Mouse (Mus musculus) forelimb bud, embryonic 11.5 days (tissue): Measurements from ENCODE around the gene Zfp212.

Source experiments
- DNase-seq: peaks from one replicate; pipeline ENCODE4 v3.0.0-alpha.2; 2012; ENCODE audit warnings: low read depth, low spot score

Gene Zfp212

GRCm38 (mm10) chr6:47920447-47921340 lies at the start of gene Zfp212:
Gene Zfp212, plus strand, starts transcription at chr6:47920476.
- peak; percentile 81 for DNase-seq

GRCm38 (mm10) chr6:47872266-47872665 lies 48.0 kb upstream of the Zfp212 start:
- DNase-seq = no peak

GRCm38 (mm10) chr6:47877058-47877457 lies 43.2 kb upstream of the Zfp212 start, which contains the start of gene Zfp282:
Gene Zfp282, plus strand, starts transcription at chr6:47877204.
- no peak for DNase-seq

DNA sequence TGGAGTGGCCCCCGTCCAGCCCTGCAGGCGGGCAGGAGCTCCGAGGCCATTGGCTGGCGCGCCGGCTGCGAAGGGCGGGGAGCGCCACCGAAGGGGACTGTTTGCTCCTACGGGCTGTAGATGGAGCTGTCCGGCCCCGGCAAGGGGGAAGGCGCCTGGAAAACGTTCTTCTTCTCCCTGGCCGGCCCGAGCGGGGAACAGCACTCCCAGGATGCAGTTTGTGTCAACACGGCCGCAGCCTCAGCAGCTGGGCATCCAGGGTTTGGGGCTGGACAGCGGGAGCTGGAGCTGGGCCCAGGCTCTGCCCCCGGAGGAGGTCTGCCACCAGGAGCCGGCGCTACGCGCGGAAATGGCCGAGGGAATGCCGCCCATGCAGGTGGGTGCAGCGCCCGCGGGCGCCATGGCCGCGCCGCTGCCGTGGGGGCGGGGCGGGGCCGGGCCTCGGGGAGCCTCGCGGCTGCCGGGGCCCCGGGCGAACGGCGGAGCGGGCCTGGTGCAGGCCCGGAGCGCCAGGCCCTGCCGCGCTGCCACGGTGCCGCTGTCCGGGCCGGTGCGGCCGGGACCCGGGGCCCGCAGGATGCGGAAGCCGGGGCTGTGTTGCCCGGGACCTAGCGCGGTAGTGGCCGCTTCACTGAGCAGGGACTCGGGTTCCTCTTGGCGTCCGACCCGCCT lies 42.7 kb upstream of the Zfp212 start:
- peak; percentile 87 for DNase-seq

GRCm38 (mm10) chr6:47878133-47878514 lies 42.2 kb upstream of the Zfp212 start:
- no peak for DNase-seq

GRCm38 (mm10) chr6:47878593-47878992 lies 41.7 kb upstream of the Zfp212 start:
- no peak for DNase-seq

DNA sequence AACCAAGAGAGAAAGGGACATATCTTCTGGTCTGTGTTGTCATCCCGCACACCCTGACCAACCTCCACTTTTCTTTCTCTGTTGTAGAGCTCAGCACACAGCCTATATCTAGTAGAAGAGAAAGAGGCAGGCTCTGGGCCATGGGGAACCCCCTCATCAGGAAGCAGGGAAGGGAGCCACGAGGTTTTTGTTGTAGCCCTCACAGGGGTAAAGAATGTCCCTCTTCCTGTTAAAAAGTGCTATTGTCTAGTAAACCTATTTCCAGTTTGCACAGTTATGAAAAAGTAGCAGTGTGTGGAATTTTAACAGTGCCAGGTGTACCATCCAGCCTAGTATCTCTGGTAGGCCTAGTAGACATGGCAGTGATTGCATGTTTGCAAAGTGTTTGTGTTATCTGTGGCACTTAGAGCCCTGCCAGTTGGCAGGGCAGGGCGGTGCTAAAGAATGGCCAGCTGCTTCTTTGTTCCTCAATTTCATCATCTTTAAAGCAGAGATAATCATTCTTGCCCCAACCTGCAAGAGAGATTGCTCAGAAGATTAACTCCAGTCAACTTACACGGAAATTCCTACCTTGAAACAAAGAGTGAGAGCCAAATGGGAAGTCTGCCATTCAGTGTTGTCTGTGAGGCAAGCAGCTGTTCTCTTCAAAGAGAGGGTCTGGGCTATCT lies 41.1 kb upstream of the Zfp212 start:
- no peak for DNase-seq

GRCm38 (mm10) chr6:47880166-47880565 lies 40.1 kb upstream of the Zfp212 start:
- no peak for DNase-seq

DNA sequence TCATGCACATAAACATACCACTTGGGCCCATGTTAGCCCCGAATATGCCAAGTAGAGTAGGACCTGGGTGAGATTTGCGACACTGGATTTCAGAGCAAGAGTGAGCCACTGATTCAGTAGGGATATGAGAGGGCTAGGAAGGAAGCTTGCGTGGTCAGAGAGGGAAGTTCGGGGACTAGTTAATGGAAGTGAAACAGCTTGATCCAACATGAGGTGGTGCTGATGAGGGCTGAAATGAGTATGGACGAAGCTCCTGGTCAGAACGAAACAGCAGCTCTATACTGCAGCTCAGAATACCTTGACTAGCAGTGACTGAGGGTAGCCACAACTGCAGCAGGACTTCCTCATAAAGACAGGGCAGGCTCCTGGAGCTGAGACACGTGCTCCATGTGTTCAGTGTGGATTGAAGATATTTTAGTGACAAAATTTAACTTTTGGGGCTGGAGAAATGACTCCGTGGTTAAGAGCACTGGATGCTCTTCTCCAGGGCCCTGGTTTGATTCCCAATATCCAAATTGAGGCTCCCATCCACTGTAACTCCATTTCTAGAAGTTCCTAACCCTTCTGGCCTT lies 31.4 kb upstream of the Zfp212 start:
- no peak for DNase-seq

DNA sequence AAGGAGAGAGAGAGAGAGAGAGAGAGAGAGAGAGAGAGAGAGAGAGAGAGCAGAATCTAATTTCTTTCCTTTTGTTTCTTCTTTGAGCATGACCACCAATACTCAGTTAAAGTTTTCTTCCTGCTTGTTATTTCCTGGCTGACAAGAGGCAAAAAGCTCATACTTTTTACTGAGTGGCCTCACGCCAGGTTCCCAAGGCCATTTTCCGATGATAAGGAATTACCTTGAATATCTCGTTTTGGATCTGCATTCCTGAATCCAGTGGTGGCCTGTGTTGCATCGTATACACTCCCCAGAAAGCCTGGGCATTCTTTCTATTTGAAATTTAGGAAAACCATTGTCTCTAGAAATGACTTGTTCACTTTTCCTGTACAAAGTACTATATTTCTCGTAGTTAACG lies 20.9 kb upstream of the Zfp212 start:
- DNase-seq = no peak

- no peak for DNase-seq
Measured at GRCm38 (mm10) chr6:47903587-47903986, 16.7 kb upstream of the Zfp212 start.

- no peak for DNase-seq
Measured at GRCm38 (mm10) chr6:47904361-47904760, 15.9 kb upstream of the Zfp212 start.

GRCm38 (mm10) chr6:47904917-47905695 lies 15.2 kb upstream of the Zfp212 start:
- DNase-seq = no peak

GRCm38 (mm10) chr6:47906326-47906725 lies 13.9 kb upstream of the Zfp212 start:
- no peak for DNase-seq

DNA sequence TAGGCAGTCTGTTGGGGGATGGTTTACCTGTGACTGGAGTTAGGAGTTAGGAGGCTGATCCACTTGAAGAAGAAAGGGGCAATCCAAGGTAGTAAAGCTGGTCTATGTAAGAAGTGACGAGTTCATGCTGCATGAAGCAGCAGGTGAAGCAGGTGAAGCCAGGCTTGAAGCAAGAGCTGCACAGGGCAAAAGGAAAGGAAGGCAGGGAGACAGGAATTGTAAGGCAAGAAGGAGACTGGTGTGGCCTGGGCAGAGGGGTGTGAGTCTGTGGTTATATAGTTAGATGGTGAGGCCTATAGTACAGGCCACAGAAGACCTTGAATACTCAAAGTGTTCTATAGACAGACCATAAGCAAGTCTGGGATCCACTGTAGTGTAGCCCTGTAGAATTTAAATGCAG lies 11.3 kb upstream of the Zfp212 start:
- DNase-seq = no peak

DNA sequence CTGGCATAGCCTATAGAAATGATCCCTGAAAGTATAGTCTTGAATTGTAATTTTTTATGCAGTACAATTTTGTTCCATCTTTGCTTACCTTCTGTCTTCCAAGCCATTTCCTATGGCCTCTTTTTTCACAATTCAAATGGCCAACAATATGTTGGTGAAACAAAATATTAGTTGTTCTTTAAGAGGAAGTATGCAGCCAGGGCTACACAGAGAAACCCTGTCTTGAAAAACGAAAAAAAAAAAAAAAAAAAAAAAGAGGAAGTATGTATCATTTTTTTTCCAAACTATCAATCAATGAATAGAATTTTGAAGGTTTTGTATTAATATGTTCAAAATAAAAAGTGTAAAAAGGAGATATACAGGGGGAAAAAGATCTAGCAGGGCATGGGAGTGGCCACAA lies 8.6 kb upstream of the Zfp212 start:
- DNase-seq = no peak

GRCm38 (mm10) chr6:47912991-47913390 lies 7.3 kb upstream of the Zfp212 start:
- DNase-seq = no peak

DNA sequence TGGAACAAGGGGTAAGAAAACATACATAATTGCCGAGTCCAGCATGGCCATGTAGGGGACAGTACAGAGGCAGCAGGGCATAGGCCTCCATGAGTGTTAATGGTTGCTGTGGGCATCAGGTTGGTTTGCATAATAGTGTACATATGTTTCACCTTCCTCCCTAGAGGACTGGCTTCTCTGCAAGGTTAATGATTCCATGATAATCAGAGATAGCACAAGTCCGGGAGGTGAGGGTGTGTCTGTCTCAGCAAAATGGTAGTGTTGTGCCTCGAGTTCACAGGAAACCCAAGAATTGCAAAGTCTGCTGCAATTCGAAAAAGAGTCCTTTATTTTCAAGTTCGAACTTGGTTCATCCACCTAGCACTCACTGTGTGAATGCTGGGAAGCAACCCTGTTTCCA lies 3.2 kb upstream of the Zfp212 start:
- no peak for DNase-seq

DNA sequence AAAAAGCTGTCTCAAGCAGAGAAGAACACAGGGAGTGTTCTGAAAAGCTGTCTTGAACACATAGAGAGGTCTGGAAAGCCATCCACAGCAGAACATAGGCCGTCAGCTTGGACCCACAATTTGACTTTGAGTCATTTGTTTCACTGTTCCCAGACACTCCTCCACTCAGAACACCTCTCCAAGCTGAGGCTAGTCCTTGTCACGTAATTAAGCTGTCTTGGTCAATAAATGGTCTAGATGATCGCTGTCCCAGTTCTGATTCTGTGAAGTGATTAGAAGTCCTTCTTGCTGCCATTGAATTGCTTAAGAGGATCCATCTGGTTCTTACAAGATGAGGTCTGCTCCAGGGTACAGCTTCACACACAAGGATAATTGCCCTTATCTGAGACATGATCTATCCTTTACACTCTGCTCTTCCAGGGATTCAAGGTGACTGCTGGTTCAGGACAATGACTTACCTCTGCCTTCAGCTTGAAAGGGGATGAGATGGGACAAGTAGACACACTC lies 1.5 kb upstream of the Zfp212 start:
- DNase-seq = no peak

DNA sequence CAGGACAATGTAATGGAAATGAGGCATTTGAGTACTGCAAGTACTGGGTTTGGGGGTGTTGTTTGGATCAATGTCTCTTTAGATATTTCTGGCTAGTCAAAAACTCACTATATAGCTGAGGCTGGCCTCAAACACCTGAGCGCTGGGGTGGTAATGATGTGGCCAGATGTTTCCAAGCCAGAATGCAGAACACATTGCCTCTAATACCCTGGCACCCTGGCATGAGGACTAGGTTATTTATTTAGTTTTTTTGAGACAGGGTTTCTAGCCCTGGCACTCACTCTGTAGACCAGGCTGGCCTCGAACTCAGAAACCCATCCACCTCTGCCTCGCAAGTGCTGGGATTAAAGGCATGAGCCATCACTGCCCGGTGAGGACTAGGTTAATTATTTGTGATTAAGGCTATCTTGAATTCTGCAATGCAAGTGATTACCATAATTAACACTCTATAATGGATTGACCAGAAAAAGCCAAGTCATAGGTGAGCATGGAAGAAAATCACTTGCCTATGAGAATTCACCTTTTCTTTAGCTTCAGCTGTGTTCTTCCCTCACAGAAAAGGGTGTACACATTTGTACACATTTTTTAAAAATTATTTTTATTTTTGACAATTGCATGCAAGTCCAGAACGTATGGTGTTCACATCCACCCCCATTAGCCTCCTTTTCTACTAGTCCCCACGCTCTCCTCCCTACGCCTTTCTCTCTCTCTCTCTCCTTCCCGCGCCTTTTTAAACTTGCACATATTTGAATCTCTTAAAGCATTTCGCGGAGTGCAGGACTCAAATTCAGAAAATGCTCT lies 430 bp upstream of the Zfp212 start:
- no peak for DNase-seq
